Mouse (Mus musculus) MEL (cell line): ENCODE measurements around the gene Fblim1. TPM values are rescaled to one million over a fixed set of nuclear protein-coding genes. Genes with fewer than 3 reads are reported as not detected.
"Not testable (repeated sequence)": the region's sequence is repeated elsewhere in the genome, so short reads cannot be mapped to it uniquely, and the experiment has no call there.

Source experiments
- DNase-seq: peaks from one replicate; pipeline ENCODE4 v3.0.0; 2011; ENCODE audit warnings: low read depth, low spot score
- H3K27ac ChIP-seq: 2 replicates; pipeline ENCODE4 v1.5.1; 2012; ENCODE audit warnings: low read depth, mild to moderate bottlenecking, control low read depth, low read length, moderate library complexity; ENCODE audit not compliant: control insufficient read depth
- H3K27me3 ChIP-seq, 2 experiments: fragments of 150-350 bp in 1 of 2; sonication (generic) in 1 of 2; 2 replicates each; pipeline ENCODE4 v1.6.1; 2012; ENCODE audit warnings: low read length in 2 of 2, mild to moderate bottlenecking in 2 of 2, improper control_type of control experiment in 1 of 2, moderate library complexity in 1 of 2; ENCODE audit not compliant: insufficient read depth in 2 of 2, control insufficient read depth in 1 of 2
- H3K36me3 ChIP-seq, 2 experiments: 2 replicates each; pipeline ENCODE4 v1.6.1; 2012 to 2014; ENCODE audit warnings: low read length in 2 of 2, improper control_type of control experiment in 1 of 2, inconsistent platforms in 1 of 2, mild to moderate bottlenecking in 1 of 2; ENCODE audit not compliant: insufficient read depth in 2 of 2, control insufficient read depth in 1 of 2
- H3K4me1 ChIP-seq, 2 experiments: fragments of 150-350 bp in 1 of 2; sonication (generic) in 1 of 2; 2 replicates each; pipeline ENCODE4 v1.6.1; 2012; ENCODE audit warnings: low read length in 2 of 2, improper control_type of control experiment in 1 of 2, mild to moderate bottlenecking in 1 of 2; ENCODE audit not compliant: insufficient read depth in 2 of 2, control insufficient read depth in 1 of 2
- H3K4me3 ChIP-seq, 2 experiments: fragments of 150-350 bp in 1 of 2; sonication (generic) in 1 of 2; 2 replicates each; pipeline ENCODE4 v1.5.1; 2012; ENCODE audit warnings: low read depth in 2 of 2, low read length in 2 of 2, mild to moderate bottlenecking in 2 of 2, moderate library complexity in 2 of 2, control low read depth in 1 of 2, improper control_type of control experiment in 1 of 2; ENCODE audit not compliant: control insufficient read depth in 1 of 2, insufficient read depth in 1 of 2
- H3K79me2 ChIP-seq: 2 replicates; pipeline ENCODE4 v1.6.1; 2012; ENCODE audit warnings: mild to moderate bottlenecking, low read length, moderate library complexity; ENCODE audit not compliant: control insufficient read depth, poor library complexity, insufficient read depth
- H3K9ac ChIP-seq: 2 replicates; pipeline ENCODE4 v1.6.1; 2012; ENCODE audit warnings: low read depth, mild to moderate bottlenecking, control low read depth, low read length, moderate library complexity; ENCODE audit not compliant: control insufficient read depth, poor library complexity, severe bottlenecking
- H3K9me3 ChIP-seq: fragments of 150-350 bp; sonication (generic); replicated peaks from 2 replicates; pipeline ENCODE4 v1.6.1; 2012; ENCODE audit warnings: mild to moderate bottlenecking, low read length, improper control_type of control experiment, moderate library complexity; ENCODE audit not compliant: insufficient read depth
- BHLHE40 ChIP-seq: IDR thresholded peaks from 2 replicates; pipeline ENCODE4 v1.6.1; 2012; ENCODE audit warnings: low read depth, mild to moderate bottlenecking, inconsistent platforms, low read length, improper control_type of control experiment, borderline replicate concordance
- CHD1 ChIP-seq: IDR thresholded peaks from 2 replicates; pipeline ENCODE4 v1.6.1; 2012; ENCODE audit warnings: low read depth, mild to moderate bottlenecking, inconsistent platforms, low read length, improper control_type of control experiment
- ELF1 ChIP-seq: IDR thresholded peaks from 2 replicates; pipeline ENCODE4 v1.6.1; 2014; ENCODE audit warnings: low read depth, mild to moderate bottlenecking, inconsistent platforms, low read length, improper control_type of control experiment, moderate library complexity
- ETS1 ChIP-seq: IDR thresholded peaks from 2 replicates; pipeline ENCODE4 v1.6.1; 2012; ENCODE audit warnings: low read depth, mild to moderate bottlenecking, inconsistent platforms, low read length, improper control_type of control experiment, moderate library complexity
- GATA1 ChIP-seq: IDR thresholded peaks from 2 replicates; pipeline ENCODE4 v1.6.1; 2011; ENCODE audit warnings: low read depth, low read length, improper control_type of control experiment
- HCFC1 ChIP-seq: IDR thresholded peaks from 2 replicates; pipeline ENCODE4 v1.6.1; 2012; ENCODE audit warnings: low read depth, mild to moderate bottlenecking, inconsistent platforms, low read length, improper control_type of control experiment, moderate library complexity
- MAX ChIP-seq: IDR thresholded peaks from 2 replicates; pipeline ENCODE4 v1.6.1; 2011; ENCODE audit warnings: low read length, improper control_type of control experiment
- MEF2A ChIP-seq: IDR thresholded peaks from 2 replicates; pipeline ENCODE4 v1.6.1; 2014; ENCODE audit warnings: low read depth, mild to moderate bottlenecking, inconsistent platforms, low read length, improper control_type of control experiment; ENCODE audit not compliant: poor library complexity, insufficient replicate concordance, severe bottlenecking; ENCODE audit errors: extremely low read depth
- MXI1 ChIP-seq: IDR thresholded peaks from 2 replicates; pipeline ENCODE4 v1.6.1; 2011; ENCODE audit warnings: mild to moderate bottlenecking, low read depth, low read length, improper control_type of control experiment
- MYC ChIP-seq: IDR thresholded peaks from 2 replicates; pipeline ENCODE4 v1.6.1; 2011; ENCODE audit warnings: low read depth, mild to moderate bottlenecking, low read length, improper control_type of control experiment, moderate library complexity
- NELFE ChIP-seq: IDR thresholded peaks from 2 replicates; pipeline ENCODE4 v1.6.1; 2011; ENCODE audit warnings: low read depth, low read length, improper control_type of control experiment
- NRF1 ChIP-seq: IDR thresholded peaks from 2 replicates; pipeline ENCODE4 v1.6.1; 2014; ENCODE audit warnings: low read depth, mild to moderate bottlenecking, inconsistent platforms, low read length, improper control_type of control experiment, moderate library complexity; ENCODE audit not compliant: poor library complexity, insufficient read depth, severe bottlenecking
- POLR2A ChIP-seq, 2 experiments: IDR thresholded peaks; 2 replicates each; pipeline ENCODE4 v1.6.1; 2011 to 2012; ENCODE audit warnings: low read length in 2 of 2, mild to moderate bottlenecking in 2 of 2, control low read depth in 1 of 2, improper control_type of control experiment in 1 of 2, low read depth in 1 of 2, moderate library complexity in 1 of 2; ENCODE audit not compliant: control insufficient read depth in 1 of 2, insufficient read depth in 1 of 2, poor library complexity in 1 of 2
- POLR2AphosphoS2 ChIP-seq: IDR thresholded peaks from 2 replicates; pipeline ENCODE4 v1.6.1; 2011; ENCODE audit warnings: low read length, improper control_type of control experiment
- POLR2AphosphoS5 ChIP-seq: IDR thresholded peaks from 2 replicates; pipeline ENCODE4 v1.6.1; 2012; ENCODE audit warnings: low read depth, borderline replicate concordance, mild to moderate bottlenecking, inconsistent platforms, low read length, moderate library complexity, mixed read lengths
- RAD21 ChIP-seq: IDR thresholded peaks from 2 replicates; pipeline ENCODE4 v1.6.1; 2011; ENCODE audit warnings: mild to moderate bottlenecking, low read depth, low read length, improper control_type of control experiment
- RCOR1 ChIP-seq: IDR thresholded peaks from 2 replicates; pipeline ENCODE4 v1.6.1; 2012; ENCODE audit warnings: low read depth, mild to moderate bottlenecking, inconsistent platforms, low read length, improper control_type of control experiment
- SIN3A ChIP-seq: IDR thresholded peaks from 2 replicates; pipeline ENCODE4 v1.6.1; 2012; ENCODE audit warnings: low read length, improper control_type of control experiment, inconsistent platforms
- SMC3 ChIP-seq: IDR thresholded peaks from 2 replicates; pipeline ENCODE4 v1.6.1; 2011; ENCODE audit warnings: low read depth, low read length, improper control_type of control experiment
- TAL1 ChIP-seq: IDR thresholded peaks from 2 replicates; pipeline ENCODE4 v1.6.1; 2012; ENCODE audit warnings: mild to moderate bottlenecking, inconsistent platforms, low read length, moderate library complexity, mixed read lengths
- TBP ChIP-seq: IDR thresholded peaks from 2 replicates; pipeline ENCODE4 v1.8.0; 2011; ENCODE audit warnings: low read depth, low read length, improper control_type of control experiment
- TCF12 ChIP-seq: IDR thresholded peaks from 2 replicates; pipeline ENCODE4 v1.6.1; 2014; ENCODE audit warnings: low read depth, mild to moderate bottlenecking, inconsistent platforms, low read length, improper control_type of control experiment, moderate library complexity
- UBTF ChIP-seq: IDR thresholded peaks from 2 replicates; pipeline ENCODE4 v1.6.1; 2012; ENCODE audit warnings: low read depth, mild to moderate bottlenecking, inconsistent platforms, low read length, improper control_type of control experiment, moderate library complexity, borderline replicate concordance; ENCODE audit not compliant: insufficient read depth
- USF1 ChIP-seq: IDR thresholded peaks from 2 replicates; pipeline ENCODE4 v1.6.1; 2014; ENCODE audit warnings: low read depth, mild to moderate bottlenecking, inconsistent platforms, low read length, improper control_type of control experiment, moderate library complexity
- USF2 ChIP-seq, 2 experiments: IDR thresholded peaks; 2 replicates each; pipeline ENCODE4 v1.6.1; 2011 to 2012; ENCODE audit warnings: improper control_type of control experiment in 2 of 2, low read length in 2 of 2, borderline replicate concordance in 1 of 2, inconsistent platforms in 1 of 2, low read depth in 1 of 2, mild to moderate bottlenecking in 1 of 2; ENCODE audit not compliant: insufficient read depth in 1 of 2
- ZKSCAN1 ChIP-seq: IDR thresholded peaks from 2 replicates; pipeline ENCODE4 v1.6.1; 2012; ENCODE audit warnings: low read depth, mild to moderate bottlenecking, inconsistent platforms, low read length, improper control_type of control experiment, moderate library complexity
- ZMIZ1 ChIP-seq: IDR thresholded peaks from 2 replicates; pipeline ENCODE4 v1.6.1; 2012; ENCODE audit warnings: low read depth, mild to moderate bottlenecking, inconsistent platforms, low read length, improper control_type of control experiment, moderate library complexity
- ZNF384 ChIP-seq: IDR thresholded peaks from 2 replicates; pipeline ENCODE4 v1.6.1; 2012; ENCODE audit warnings: low read depth, mild to moderate bottlenecking, inconsistent platforms, low read length, improper control_type of control experiment
- polyA plus RNA-seq, 2 experiments: library from polyadenylated mRNA; stranded (reverse) in 1 of 2; unstranded in 1 of 2; fragments of >175 nt in 1 of 2; fragments of >200 nt in 1 of 2; gene quantifications; 2 replicates each; pipeline versions ENCODE4 v1.2.1 to v1.2.4; 2012; ENCODE audit warnings: low replicate concordance in 2 of 2, low read depth in 1 of 2; ENCODE audit not compliant: insufficient read length in 2 of 2, insufficient read depth in 1 of 2, missing spikeins in 1 of 2
- total RNA-seq: library from RNA; depleted of rRNA; stranded (reverse); fragments of 300-350 nt; gene quantifications from 2 replicates; pipeline ENCODE4 v1.2.3, GENCODE M21; 2012

The Fblim1 gene
- total and polyA plus RNA-seq, 3 experiments, result not detected

- TF ChIP-seq TAL1 (no peak; the same call in 1 of the 2 replicates), GATA1 (0 out of 2 replicates have a peak, but pooled peaks have one; percentile 17), TBP (peak; percentile 71), MEF2A (no peak; the same call in 1 of the 2 replicates), TCF12 (peak; percentile 29; the same call in 1 of the 2 replicates), CHD1 (peak; percentile 39; the same call in 1 of the 2 replicates), POLR2A (IDR thresholded peaks at IDR 0.05; ENCODE audit: control insufficient read depth in 1 of 2, insufficient read depth in 1 of 2, low read depth in 1 of 2, low read length in 2 of 2, poor library complexity in 1 of 2) (peak in 1 of 2 experiments; percentile 68; a peak in 2 of 4 replicates), HCFC1 (peak; percentile 42), USF1 (peak; percentile 92), UBTF (no peak), RAD21 (no peak), ZMIZ1 (peak; percentile 52; the same call in 1 of the 2 replicates), USF2 (IDR thresholded peaks at IDR 0.05; ENCODE audit: borderline replicate concordance in 1 of 2, insufficient read depth in 1 of 2, low read depth in 1 of 2, low read length in 2 of 2) (peak in 1 of 2 experiments; percentile 78; a peak in 2 of 4 replicates), ZNF384 (no peak)
Observed at GRCm38 (mm10) chr4:141559131-141559897, 46.6 kb downstream of the Fblim1 start (continued).

- Histone ChIP-seq H3K9ac (peak overlapping the region; percentile 72), H3K79me2 (peaks cover 2% of the 10 kb centered on the region; the same call in 1 of the 2 replicates), H3K36me3 (peaks cover 0 to 7% of the 10 kb centered on the region in 2 experiments; a peak in 1 of 4 replicates), H3K4me1 (peaks cover 5 to 12% of the 10 kb centered on the region in 2 experiments; a peak in 3 of 4 replicates), H3K27ac (peak overlapping the region; percentile 100), H3K9me3 (no peaks in the 10 kb centered on the region), H3K27me3 (no peaks in the 10 kb centered on the region), H3K4me3 (peak overlapping the region; percentile 63 to 70)
- TF ChIP-seq BHLHE40 (peak; percentile 51; the same call in 1 of the 2 replicates), NELFE (peak; percentile 54), RCOR1 (no peak), MYC (peak; percentile 75), POLR2AphosphoS5 (0 out of 2 replicates have a peak, but pooled peaks have one; percentile 23), MXI1 (peak; percentile 64), ZKSCAN1 (no peak), CHD1 (peak; percentile 82; the same call in 1 of the 2 replicates), ELF1 (peak; percentile 22; the same call in 1 of the 2 replicates), MAX (peak; percentile 79), NRF1 (peak; percentile 79), USF1 (no peak), ETS1 (peak; percentile 57), SIN3A (peak; percentile 86), HCFC1 (no peak), POLR2A (IDR thresholded peaks at IDR 0.05; ENCODE audit: control insufficient read depth in 1 of 2, insufficient read depth in 1 of 2, low read depth in 1 of 2, low read length in 2 of 2, poor library complexity in 1 of 2) (peak in 1 of 2 experiments; percentile 61; a peak in 1 of 4 replicates), ZMIZ1 (0 out of 2 replicates have a peak, but pooled peaks have one; percentile 35), SMC3 (no peak), TCF12 (peak; percentile 55), TBP (0 out of 2 replicates have a peak, but pooled peaks have one; percentile 31), POLR2AphosphoS2 (0 out of 2 replicates have a peak, but pooled peaks have one; percentile 6)
- DNase-seq, result peak; percentile 83
Observed at GRCm38 (mm10) chr4:141558658-141559057, 47.2 kb downstream of the Fblim1 start.

- H3K27ac ChIP-seq, H3K9me3 ChIP-seq, DNase-seq, H3K4me3 ChIP-seq, H3K79me2 ChIP-seq, H3K27me3 ChIP-seq, H3K9ac ChIP-seq: not testable (repeated sequence)
- Histone ChIP-seq H3K4me1 (peaks cover 10 to 20% of the 10 kb centered on the region in 2 experiments), H3K36me3 (peaks cover 0 to 12% of the 10 kb centered on the region in 2 experiments; a peak in 2 of 4 replicates)
Observed at GRCm38 (mm10) chr4:141556163-141556562, 49.7 kb downstream of the Fblim1 start.
